Mouse (Mus musculus): ENCODE data around the gene Tpm3.

DNA sequence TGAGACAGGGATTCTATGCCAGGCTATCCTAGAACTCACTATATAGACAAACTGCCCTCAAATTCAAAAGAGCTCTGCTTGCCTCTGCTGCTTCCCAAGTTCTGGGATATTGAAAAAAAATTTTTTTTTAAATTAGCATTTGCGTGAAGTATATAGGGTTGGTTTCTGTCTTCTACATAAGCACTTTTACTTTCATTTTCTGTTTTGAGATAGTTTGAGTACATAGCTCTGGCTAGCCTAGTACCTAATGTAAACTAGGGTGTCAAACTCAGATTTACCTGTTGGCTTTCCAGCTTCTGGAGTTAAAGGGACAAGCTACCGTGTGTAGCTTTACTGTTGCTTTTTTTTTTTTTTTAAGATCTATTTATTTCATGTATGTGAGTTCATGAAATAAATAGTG lies 29.2 kb downstream of the Tpm3 start:
- no peak for TF ChIP-seq POLR2A (IDR thresholded peaks at IDR 0.05; ENCODE audit: borderline replicate concordance, control insufficient read depth, low read depth, low read length)
- no peak for TF ChIP-seq CTCF (IDR thresholded peaks at IDR 0.05; ENCODE audit: control insufficient read depth, insufficient read depth, low read length)

Data from bone marrow, adult 2 months (tissue).